Mouse (Mus musculus): ENCODE measurements around the gene Upk3bl.
"Not testable (repeated sequence)": the region's sequence is repeated elsewhere in the genome, so short reads cannot be mapped to it uniquely, and the experiment has no call there.

Gene Upk3bl

GRCm38 (mm10) chr5:136084891-136085651, 30.8 kb downstream of the Upk3bl start:
- DNase-seq (ENCODE audit: low read depth, low spot score), result no peak

GRCm38 (mm10) chr5:136086290-136086689, 32.0 kb downstream of the Upk3bl start:
- no peak for DNase-seq (ENCODE audit: low read depth, low spot score)

GRCm38 (mm10) chr5:136088821-136089575, 34.7 kb downstream of the Upk3bl start:
- DNase-seq (ENCODE audit: low read depth, low spot score), result no peak

- no peak for DNase-seq (ENCODE audit: low read depth, low spot score)
These were observed 37.6 kb downstream of the Upk3bl start for GRCm38 (mm10) chr5:136091927-136092326.

- DNase-seq (ENCODE audit: low read depth, low spot score), result no peak
These were observed 40.1 kb downstream of the Upk3bl start for GRCm38 (mm10) chr5:136094249-136095010.

- DNase-seq (ENCODE audit: low read depth, low spot score), result no peak
These were observed 40.8 kb downstream of the Upk3bl start for GRCm38 (mm10) chr5:136095089-136095488.

GRCm38 (mm10) chr5:136098536-136098935, 44.2 kb downstream of the Upk3bl start:
- no peak for DNase-seq (ENCODE audit: low read depth, low spot score)

- peak; percentile 92 for DNase-seq (ENCODE audit: low read depth, low spot score)
These were observed 48.0 kb downstream of the Upk3bl start for GRCm38 (mm10) chr5:136102099-136102820.

GRCm38 (mm10) chr5:136104511-136104910, 50.2 kb downstream of the Upk3bl start:
- peak; percentile 65 for DNase-seq (ENCODE audit: low read depth, low spot score)

GRCm38 (mm10) chr5:136108486-136108885, 54.2 kb downstream of the Upk3bl start:
- no peak for DNase-seq (ENCODE audit: low read depth, low spot score)

- no peak for DNase-seq (ENCODE audit: low read depth, low spot score)
These were observed 54.8 kb downstream of the Upk3bl start for GRCm38 (mm10) chr5:136109042-136109441.

- DNase-seq (ENCODE audit: low read depth, low spot score), result not testable (repeated sequence)
These were observed 59.3 kb downstream of the Upk3bl start for GRCm38 (mm10) chr5:136113546-136113945.
